In genomic region chr15:77811099-77811760, GRCm38 (mm10) we compare ENCODE assay signal across 14 mouse cellular contexts. TPM values are rescaled to one million over a fixed set of nuclear protein-coding genes. Genes with fewer than 3 reads are reported as not detected.
DNase-seq lines count a peak whose midpoint lies in the region; ATAC-seq and TF ChIP-seq lines count a peak whose summit lies in the region.
"Had no signal": no experiment of that assay in that cellular context is flagged by ENCODE, and none has a peak within 500 bp of the region (broad histone marks: within the 10 kb centered on the region; RNA-seq: fewer than 3 reads in every experiment).

No protein-coding gene starts in this region.

- H3K9me3 ChIP-seq in heart, postnatal 0 days (replicated peaks; ENCODE audit: control insufficient read depth, low read length) = no peaks in the 10 kb centered on the region
- no peaks in the 10 kb centered on the region for H3K9me3 ChIP-seq in kidney, embryonic 16.5 days (ENCODE audit: low read length)
- H3K9me3 ChIP-seq: embryonic facial prominence, embryonic 15.5 days had no signal

- peaks cover 53% of the 10 kb centered on the region for H3K36me3 ChIP-seq in heart, postnatal 0 days (replicated peaks; ENCODE audit: control insufficient read depth, insufficient read depth, low read length)
- peaks cover 51% of the 10 kb centered on the region for H3K36me3 ChIP-seq in kidney, embryonic 16.5 days (ENCODE audit: insufficient read depth, low read length)

- H3K9ac ChIP-seq in heart, postnatal 0 days (replicated peaks; ENCODE audit: low read depth, low read length) = peak overlapping the region; percentile 32; the same call in 1 of the 2 replicates
- no peak overlapping the region for H3K9ac ChIP-seq in kidney, embryonic 16.5 days (replicated peaks; ENCODE audit: low read length)
- H3K9ac ChIP-seq: embryonic facial prominence, embryonic 15.5 days; forebrain, postnatal 0 days; liver, embryonic 14.5 days had no signal

- no peak for TF ChIP-seq CTCF in heart, postnatal 0 days (IDR thresholded peaks at IDR 0.05; ENCODE audit: low read depth)
- no peak for TF ChIP-seq CTCF in embryonic fibroblast, embryonic 13.5 days (IDR thresholded peaks at IDR 0.05; ENCODE audit: borderline replicate concordance, insufficient read depth, low read length)

- no peak for DNase-seq in heart, postnatal 0 days (ENCODE audit: low spot score)
- DNase-seq in heart, adult 9 months (ENCODE audit: low spot score in 2 of 2) = no peak
- peak; percentile 38 for DNase-seq in right cerebral cortex, adult 18-20 months
- no peak for DNase-seq in right cerebral cortex, postnatal 14 days
- no peak for DNase-seq in thymus, adult 18-20 months
- DNase-seq: cerebellum, postnatal 36 days; forebrain, postnatal 0 days; gastrocnemius, postnatal 36 days; kidney, adult 11 months had no signal

- WGBS in heart, postnatal 0 days = 34% methylated on average over 11 of the region's 11 CpGs
- WGBS in kidney, embryonic 16.5 days = 78% methylated on average over 11 of the region's 11 CpGs

- TF ChIP-seq POLR2A in embryonic fibroblast, embryonic 13.5 days (IDR thresholded peaks at IDR 0.05; ENCODE audit: low read depth, low read length) = no peak

- peak; percentile 48; the same call in 1 of the 2 replicates for ATAC-seq in heart, postnatal 0 days (ENCODE audit: insufficient read depth, low read depth)
- no peak for ATAC-seq in kidney, embryonic 16.5 days (ENCODE audit: low FRiP score, low TSS enrichment)
- ATAC-seq: activated CD4-positive, CD25-positive, alpha-beta regulatory T cell, adult 4 months had no signal

- H3K4me3 ChIP-seq in heart, postnatal 0 days (ENCODE audit: low read depth, low read length) = no peak overlapping the region
- H3K4me3 ChIP-seq in embryonic fibroblast, embryonic 13.5 days (ENCODE audit: insufficient read depth, low read length) = no peak overlapping the region
- H3K4me3 ChIP-seq in kidney, embryonic 16.5 days (ENCODE audit: low read length) = no peak overlapping the region
- H3K4me3 ChIP-seq: embryonic facial prominence, embryonic 15.5 days had no signal

- no peaks in the 10 kb centered on the region for H3K27me3 ChIP-seq in heart, postnatal 0 days (ENCODE audit: control insufficient read depth, insufficient read depth, low read length)
- no peaks in the 10 kb centered on the region for H3K27me3 ChIP-seq in kidney, embryonic 16.5 days (ENCODE audit: insufficient read depth, low read length)
- H3K27me3 ChIP-seq: embryonic facial prominence, embryonic 15.5 days had no signal

- peak overlapping the region; percentile 54 for H3K27ac ChIP-seq in heart, postnatal 0 days (ENCODE audit: low read depth)
- peak overlapping the region; percentile 79 for H3K27ac ChIP-seq in embryonic fibroblast, embryonic 13.5 days (ENCODE audit: insufficient read depth, low read length)
- no peak overlapping the region for H3K27ac ChIP-seq in kidney, embryonic 16.5 days (ENCODE audit: low read length)
- H3K27ac ChIP-seq: embryonic facial prominence, embryonic 15.5 days; liver, embryonic 14.5 days had no signal

- peaks cover 61% of the 10 kb centered on the region for H3K4me1 ChIP-seq in heart, postnatal 0 days (ENCODE audit: control insufficient read depth, insufficient read depth)
- H3K4me1 ChIP-seq in embryonic fibroblast, embryonic 13.5 days (ENCODE audit: control insufficient read depth, insufficient read depth, low read length) = peaks cover 71% of the 10 kb centered on the region
- peaks cover 37% of the 10 kb centered on the region for H3K4me1 ChIP-seq in kidney, embryonic 16.5 days (ENCODE audit: insufficient read depth, low read length)

- H3K4me2 ChIP-seq in heart, postnatal 0 days (ENCODE audit: low read depth, low read length) = no peak overlapping the region
- H3K4me2 ChIP-seq in kidney, embryonic 16.5 days (replicated peaks; ENCODE audit: low read depth, low read length) = no peak overlapping the region
- H3K4me2 ChIP-seq: embryonic facial prominence, embryonic 15.5 days had no signal

- no peak for TF ChIP-seq EP300 in heart, postnatal 0 days (IDR thresholded peaks at IDR 0.05; ENCODE audit: low read depth)

RNA-seq across cellular contexts. Expression of gene Myh9, which starts 30.7 kb away (rescaled TPM):
- total RNA-seq in heart, postnatal 0 days (2014; rRNA removed; ENCODE audit: low replicate concordance) = 62.0 and 63.6 TPM in 2 replicates
- 15.7 and 17.5 TPM in 2 replicates for polyA plus RNA-seq in heart, postnatal 0 days (2015; fragmentation: Nextera tagmentation; extraction: Ambion mirVana)
- polyA plus RNA-seq in embryonic fibroblast, embryonic 13.5 days (2011; ENCODE audit: insufficient read length, low read depth, missing spikeins) = 718 and 1,071 TPM in 2 replicates
- 55.4 and 64.5 TPM in 2 replicates for polyA plus RNA-seq in kidney, embryonic 16.5 days (2015; fragmentation: Nextera tagmentation; extraction: Ambion mirVana)

RNA-seq across cellular contexts. Expression of gene Apol8, which starts 54.4 kb away (rescaled TPM):
- 0.46 TPM in 1 of 2 replicates, not detected in the other for total RNA-seq in heart, postnatal 0 days (2014; rRNA removed; ENCODE audit: low replicate concordance)
- polyA plus RNA-seq in heart, postnatal 0 days (2015; fragmentation: Nextera tagmentation; extraction: Ambion mirVana) = 0.04 TPM in 1 of 2 replicates, not detected in the other
- polyA plus RNA-seq in embryonic fibroblast, embryonic 13.5 days (2011; ENCODE audit: insufficient read length, low read depth, missing spikeins) = 0.58 and 2.6 TPM in 2 replicates
- polyA plus RNA-seq in kidney, embryonic 16.5 days (2015; fragmentation: Nextera tagmentation; extraction: Ambion mirVana) = 0.19 and 0.21 TPM in 2 replicates
- polyA plus RNA-seq: activated CD4-positive, CD25-positive, alpha-beta regulatory T cell, adult 4 months had no signal

Comparison
In these comparisons a context has a peak if more than half of its experiments do, and no peak if none do; other contexts are left out.
1. RNA of gene Myh9, which starts 30.7 kb away (polyA plus RNA-seq): 718 to 1,071 TPM in embryonic fibroblast, embryonic 13.5 days; 55.4 to 64.5 TPM in kidney, embryonic 16.5 days and 15.7 to 17.5 TPM in heart, postnatal 0 days; every median in the first group is over 10 times any median in the second.